Mouse (Mus musculus): ENCODE measurements around the gene Arid1b. TPM values are rescaled to one million over a fixed set of nuclear protein-coding genes. Genes with fewer than 3 reads are reported as not detected.
"Not testable (repeated sequence)": the region's sequence is repeated elsewhere in the genome, so short reads cannot be mapped to it uniquely, and the experiment has no call there.

Gene Arid1b
- total RNA-seq, 2 experiments from 2014 or later: 15.2 to 23.0 TPM

DNA sequence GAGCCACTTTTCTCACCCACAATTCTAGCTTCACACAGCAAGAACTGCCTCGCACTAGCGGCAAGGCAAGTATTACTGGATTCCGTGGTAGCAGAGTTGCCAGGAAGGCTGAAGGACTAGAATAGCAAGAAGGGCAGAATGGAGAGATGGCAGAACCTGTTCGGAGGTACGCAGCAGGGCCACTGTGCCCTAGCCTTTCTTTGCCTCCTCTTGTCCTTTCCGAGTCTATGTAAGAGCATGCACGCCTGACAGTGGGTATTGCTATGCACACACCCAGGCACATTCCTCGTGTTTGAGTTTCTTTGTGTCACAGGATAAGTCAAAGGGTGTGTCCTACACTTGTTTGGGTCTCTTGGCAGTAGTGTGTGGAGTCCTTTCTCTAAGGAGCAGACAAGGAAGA lies 88.1 kb downstream of the Arid1b start:
- no peak for ATAC-seq (ENCODE audit: poor library complexity, severe bottlenecking)

DNA sequence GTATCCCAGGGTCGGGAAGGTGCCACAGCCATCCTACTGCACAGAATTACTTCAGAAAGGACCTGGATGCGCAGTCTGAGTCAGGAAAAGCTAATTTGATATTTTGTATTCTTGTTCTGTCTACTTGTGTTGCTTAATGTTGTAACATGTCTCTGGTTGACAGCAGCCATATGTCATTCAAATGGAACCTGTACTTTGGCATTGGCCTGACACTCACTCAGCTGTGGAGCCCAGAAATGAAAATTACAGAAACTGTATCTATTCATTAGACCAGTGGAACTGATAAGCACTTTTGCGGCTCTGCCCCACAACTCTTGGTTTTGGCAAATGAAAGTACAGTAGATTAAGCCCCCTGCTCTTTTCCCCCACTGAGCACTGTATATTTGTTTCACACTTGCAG lies 89.4 kb downstream of the Arid1b start:
- ATAC-seq (ENCODE audit: poor library complexity, severe bottlenecking): no peak

DNA sequence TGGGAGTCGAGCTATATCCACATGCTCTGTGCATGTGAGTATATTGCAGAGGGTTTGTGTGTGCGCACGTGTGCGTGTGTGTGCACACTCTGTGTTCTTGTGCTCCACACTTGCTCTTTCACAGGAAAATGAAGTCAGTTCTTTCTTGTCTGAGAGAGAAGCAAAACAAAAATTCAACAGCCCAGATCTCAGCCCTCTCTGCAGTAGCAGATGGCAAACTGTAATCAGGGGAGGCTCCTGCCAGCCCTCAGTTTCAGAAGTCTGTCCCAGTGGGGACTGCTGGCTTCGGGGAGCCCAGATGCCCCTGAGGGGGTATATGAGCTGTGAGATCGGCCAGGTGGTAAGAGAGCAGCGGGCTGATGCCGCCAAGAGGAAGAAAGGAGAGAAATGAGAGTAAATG lies 90.0 kb downstream of the Arid1b start:
- no peak for ATAC-seq (ENCODE audit: poor library complexity, severe bottlenecking)

DNA sequence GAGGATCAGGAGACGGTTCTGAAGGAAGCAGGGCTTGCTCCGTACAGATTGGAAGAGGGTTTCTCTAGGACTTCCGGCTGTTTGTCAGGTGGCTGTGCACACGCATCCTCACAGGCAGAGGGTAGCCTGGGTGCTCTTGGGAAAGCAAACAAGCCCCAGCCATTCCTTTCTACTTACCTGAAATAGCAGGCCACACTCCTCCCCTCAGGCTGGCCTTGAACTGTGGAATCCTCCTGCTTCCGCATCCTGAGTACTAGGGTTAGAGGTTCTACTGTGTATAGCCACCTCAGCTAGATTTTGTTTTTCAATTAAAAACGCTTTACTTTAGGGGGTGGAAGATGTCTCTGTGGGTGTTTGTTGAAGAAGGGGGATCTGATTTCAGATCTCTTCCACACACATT lies 90.9 kb downstream of the Arid1b start:
- no peak for ATAC-seq (ENCODE audit: poor library complexity, severe bottlenecking)

DNA sequence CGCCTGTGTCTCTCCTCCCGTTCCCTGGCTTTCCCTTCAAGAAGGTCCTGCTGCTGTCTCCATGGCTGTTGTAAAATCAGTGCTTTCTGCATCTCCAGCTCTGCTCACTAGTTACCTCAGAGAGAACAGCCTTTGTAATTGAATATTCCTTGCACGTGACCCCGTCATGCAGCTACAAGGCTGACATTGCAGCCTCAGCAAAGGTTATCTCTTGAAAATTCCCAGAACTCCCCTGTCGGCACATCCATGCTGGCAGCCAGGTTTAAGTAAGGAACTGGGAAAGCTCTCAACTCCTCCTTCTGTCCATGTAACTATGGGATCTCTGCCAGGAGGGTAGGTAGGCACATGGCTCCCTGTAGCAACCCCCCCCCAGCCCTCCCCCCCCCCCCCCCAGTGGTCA lies 91.8 kb downstream of the Arid1b start:
- ATAC-seq (ENCODE audit: poor library complexity, severe bottlenecking): no peak

DNA sequence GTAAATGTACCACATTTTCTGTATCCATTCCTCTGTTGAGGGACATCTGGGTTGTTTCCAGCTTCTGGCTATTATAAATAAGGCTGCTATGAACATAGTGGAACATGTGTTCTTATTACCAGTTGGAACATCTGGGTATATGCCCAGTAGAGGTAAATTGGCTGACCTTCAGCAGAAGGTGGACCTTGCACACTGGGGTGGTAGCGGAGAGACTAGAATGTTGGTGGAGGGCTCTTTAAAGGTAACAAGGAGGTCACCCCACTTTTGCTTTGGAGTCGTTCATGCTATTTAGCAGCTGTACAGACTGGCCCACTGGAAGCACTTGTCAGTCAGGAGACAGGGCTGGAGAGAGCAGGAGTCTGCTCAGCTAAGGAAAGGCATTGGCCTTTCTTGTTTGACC lies 94.1 kb downstream of the Arid1b start:
- ATAC-seq (ENCODE audit: poor library complexity, severe bottlenecking): not testable (repeated sequence)

DNA sequence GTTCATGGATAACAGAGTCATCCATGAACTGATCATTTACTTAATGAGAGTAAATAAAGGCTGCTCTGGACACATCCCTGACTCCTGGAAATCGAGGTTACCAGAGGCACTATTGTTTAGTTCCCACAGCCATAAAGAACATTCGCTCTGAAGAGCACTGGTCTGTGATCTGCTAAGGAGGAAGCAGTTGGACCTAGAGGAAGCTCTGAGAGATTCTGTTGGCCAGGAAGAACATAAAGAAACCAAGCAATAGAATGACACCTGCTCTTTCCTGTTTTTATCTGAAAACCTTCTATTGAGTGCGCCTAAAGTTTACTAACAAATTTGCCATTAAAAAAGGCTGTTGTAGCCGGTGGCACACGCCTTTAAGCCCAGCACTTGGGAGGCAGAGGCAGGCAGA lies 94.7 kb downstream of the Arid1b start:
- peak; percentile 61 for ATAC-seq (ENCODE audit: poor library complexity, severe bottlenecking)

DNA sequence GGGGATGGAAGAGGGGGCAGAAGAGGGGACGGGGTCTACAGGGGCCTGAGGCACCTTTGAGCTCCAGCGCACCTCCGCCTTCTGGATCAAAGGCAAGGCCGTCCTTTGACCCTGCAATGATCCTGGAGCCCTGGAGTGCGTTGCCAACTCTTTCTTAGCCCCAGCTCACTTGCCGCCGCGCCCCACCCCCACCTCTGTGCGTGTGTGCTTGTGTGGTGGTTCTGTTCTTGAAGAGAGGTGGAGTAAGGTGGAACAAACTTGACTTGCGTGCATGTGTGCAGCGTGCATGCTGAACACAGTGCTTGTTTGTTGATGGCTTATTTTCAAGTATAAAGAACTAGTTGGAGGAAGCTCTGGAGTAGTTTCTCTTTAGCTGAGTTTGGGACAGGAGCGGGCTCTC lies 95.4 kb downstream of the Arid1b start:
- no peak for ATAC-seq (ENCODE audit: poor library complexity, severe bottlenecking)

DNA sequence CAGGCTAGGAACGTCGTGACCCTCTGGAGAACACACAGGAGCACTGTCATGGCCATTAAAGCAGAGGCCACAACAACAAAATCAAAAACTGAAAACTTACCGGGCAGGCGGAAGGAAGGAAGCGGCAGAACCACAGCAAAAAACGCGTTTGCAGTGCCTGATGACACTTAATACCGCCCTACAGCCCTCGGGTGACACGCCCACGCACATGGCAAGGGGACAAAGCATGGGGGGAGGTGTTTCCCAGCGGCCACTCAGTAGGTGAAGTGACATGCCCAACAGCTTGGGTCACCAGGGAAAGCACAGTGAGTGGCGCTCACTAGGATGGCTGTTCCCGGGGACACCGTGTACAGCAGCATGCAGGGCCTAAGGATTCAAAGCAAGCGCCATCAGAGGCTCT lies 97.4 kb downstream of the Arid1b start:
- ATAC-seq (ENCODE audit: poor library complexity, severe bottlenecking): peak; percentile 26

DNA sequence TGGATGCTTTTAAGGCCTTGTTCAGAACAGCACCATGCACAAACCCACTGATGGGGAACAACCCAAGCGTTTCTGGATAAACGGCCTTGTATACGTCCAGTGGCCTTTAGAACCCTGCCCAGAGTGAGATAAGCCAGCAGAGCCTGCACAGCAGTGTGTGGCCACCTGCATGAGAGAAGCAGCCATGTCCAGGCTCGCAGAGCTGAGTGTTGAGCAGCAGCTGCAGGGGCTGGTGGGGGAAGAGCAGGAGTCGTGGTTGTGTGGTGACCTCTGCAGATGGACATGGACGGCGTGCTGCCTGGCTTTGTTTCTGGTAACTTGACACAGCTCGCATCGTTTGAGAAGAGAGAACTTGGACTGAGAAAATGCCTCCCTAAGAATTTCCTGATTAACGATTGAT lies 97.8 kb downstream of the Arid1b start:
- 0 out of 2 replicates have a peak, but pooled peaks have one; percentile 2 for ATAC-seq (ENCODE audit: poor library complexity, severe bottlenecking)

DNA sequence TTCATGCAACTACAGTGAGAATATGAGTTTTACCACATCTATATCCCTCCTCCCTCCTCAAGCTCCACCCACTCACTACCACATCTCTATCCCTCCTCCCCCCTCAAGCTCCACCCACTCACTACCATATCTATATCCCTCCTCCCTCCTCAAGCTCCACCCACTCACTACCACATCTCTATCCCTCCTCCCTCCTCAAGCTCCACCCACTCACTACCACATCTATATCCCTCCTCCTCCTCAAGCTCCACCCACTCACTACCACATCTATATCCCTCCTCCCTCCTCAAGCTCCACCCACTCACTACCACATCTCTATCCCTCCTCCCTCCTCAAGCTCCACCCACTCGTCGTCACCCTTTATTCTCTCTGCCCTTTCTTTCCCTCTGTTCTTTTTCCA lies 99.2 kb downstream of the Arid1b start:
- not testable (repeated sequence) for ATAC-seq (ENCODE audit: poor library complexity, severe bottlenecking)

DNA sequence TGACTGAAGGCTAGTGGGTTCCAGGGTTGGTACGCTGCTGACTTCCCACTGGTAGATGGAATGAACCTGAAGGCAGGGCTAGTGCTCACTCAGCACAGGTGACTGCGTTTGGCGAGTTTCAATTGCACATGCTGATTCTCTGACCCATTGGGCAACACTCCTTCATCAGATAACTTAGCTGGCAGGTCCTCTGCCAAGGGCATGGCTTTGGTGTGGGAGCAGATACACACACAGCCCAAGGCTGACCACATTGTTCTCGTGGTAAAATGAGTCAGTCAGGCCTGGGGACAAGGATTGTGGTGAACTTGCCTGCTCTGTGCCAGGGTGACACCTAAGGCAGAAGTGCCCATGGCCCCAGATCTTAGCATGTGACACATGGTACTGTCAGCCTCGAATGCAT lies 100.5 kb downstream of the Arid1b start:
- peak; percentile 26 for ATAC-seq (ENCODE audit: poor library complexity, severe bottlenecking)

DNA sequence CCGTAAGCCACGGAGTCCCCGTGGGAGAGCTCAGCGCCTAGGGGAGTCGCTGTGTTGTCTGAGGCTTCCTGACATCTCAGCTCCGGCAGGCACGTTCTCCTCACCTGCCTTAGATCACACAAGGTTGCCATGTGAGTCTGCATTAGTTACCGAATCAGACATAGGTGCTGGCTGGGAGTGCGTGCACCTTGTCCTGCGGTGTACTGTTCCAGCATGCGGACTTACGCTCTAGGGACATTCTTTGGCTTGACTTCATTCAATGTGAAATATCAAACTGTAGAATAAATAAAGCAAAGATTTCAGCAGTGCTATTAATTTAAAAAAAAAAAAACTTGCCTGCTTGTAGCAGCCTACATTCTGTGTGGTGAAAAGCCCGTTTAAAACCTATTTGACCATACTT lies 101.6 kb downstream of the Arid1b start:
- ATAC-seq (ENCODE audit: poor library complexity, severe bottlenecking): no peak

DNA sequence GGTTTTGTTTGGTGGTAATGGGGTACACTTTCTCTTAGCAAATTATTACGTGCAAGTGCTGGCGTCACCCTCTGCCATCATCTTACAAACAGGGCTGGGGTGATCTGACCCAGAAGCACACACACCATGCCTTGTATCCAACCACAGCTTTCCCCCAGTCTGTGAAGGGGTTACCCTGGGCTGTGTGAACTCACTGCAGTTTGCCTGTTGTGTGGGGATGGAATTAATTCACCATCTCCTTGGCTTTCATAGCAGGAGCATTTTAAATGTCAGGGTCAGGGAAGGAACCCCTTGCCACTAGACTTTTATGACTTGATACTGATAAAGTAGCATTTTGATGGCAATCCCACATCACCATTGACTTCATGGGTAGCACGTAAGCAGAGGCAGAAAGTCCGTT lies 102.9 kb downstream of the Arid1b start:
- no peak for ATAC-seq (ENCODE audit: poor library complexity, severe bottlenecking)

DNA sequence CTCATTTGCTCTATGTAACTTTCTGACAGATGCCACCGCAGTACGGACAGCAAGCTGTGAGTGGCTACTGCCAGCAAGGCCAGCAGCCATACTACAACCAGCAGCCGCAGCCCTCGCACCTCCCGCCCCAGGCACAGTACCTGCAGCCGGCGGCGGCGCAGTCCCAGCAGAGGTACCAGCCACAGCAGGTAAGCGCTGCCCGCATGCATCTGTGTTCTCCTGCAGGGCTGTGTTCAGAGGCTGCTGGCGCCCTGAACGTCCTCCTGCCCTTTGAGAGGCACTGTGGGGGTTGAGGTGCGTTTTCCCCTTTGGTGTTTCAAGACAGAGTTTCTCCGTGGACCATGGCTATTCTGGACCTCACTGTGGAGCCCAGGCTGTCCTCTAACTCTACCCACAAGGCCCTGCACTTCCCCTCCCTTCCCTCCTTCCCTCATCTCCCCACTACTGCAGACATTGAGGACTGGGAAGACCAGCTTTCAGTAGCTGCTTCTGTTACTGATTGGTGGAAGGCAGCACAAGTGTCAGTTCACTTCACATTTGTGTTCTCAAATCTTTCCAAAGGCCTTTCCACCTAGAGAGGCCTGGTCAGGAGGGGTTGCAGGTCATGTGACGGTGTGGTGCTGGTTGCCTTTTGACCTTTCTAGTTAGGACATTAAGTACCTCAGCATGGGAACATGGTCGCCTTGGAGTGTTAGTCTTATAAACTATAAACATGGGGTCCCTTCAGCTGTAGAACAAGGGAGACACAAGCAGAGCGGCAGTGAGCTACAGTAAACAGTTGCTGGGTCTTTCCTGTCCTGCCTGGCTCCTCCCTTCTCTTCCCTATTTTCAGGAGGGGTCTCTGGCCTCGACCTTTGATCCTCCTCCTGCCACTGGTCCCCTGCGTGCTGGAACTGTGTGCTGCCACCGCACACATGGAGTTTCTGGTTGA lies 103.7 kb downstream of the Arid1b start:
- peak; percentile 38; the same call in 1 of the 2 replicates for ATAC-seq (ENCODE audit: poor library complexity, severe bottlenecking)

DNA sequence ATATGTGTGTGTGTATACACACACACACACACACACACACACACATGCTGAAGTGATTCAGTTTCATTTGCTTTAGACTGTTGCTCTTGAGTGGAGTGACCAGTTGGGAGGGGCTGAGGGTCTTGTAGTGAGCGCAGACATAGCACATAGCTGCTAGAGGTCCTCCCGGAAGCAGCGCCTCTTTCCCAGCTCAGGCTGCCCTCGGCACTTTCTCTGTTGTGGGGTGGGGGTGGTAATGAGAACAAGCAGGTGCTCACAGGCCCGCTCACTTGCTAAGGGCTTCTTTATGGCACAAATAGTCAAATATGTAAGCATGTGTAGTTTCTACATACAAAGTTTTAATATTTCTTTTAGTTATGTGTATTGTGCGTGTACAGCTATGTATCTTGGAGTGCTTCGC lies 104.6 kb downstream of the Arid1b start:
- ATAC-seq (ENCODE audit: poor library complexity, severe bottlenecking): no peak

DNA sequence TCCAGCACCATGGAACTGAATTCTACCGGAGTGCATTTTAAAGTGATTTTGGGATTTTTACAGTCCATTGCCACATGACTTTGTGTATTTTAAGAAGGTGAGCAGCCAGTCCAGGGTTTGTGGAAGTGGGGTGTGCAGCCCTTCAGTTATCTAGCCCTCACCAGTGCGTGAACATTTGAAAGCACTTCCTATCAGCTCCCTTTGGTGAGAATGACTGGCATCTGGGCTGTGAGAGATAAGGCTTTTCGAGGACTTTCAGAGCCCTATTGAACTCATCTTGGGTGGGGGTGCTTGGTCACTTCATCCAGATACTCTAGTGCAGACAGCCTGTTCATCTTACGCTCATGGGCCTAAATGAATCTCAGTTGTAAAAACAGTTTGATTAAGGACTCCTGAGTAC lies 105.1 kb downstream of the Arid1b start:
- ATAC-seq (ENCODE audit: poor library complexity, severe bottlenecking): peak; percentile 39

DNA sequence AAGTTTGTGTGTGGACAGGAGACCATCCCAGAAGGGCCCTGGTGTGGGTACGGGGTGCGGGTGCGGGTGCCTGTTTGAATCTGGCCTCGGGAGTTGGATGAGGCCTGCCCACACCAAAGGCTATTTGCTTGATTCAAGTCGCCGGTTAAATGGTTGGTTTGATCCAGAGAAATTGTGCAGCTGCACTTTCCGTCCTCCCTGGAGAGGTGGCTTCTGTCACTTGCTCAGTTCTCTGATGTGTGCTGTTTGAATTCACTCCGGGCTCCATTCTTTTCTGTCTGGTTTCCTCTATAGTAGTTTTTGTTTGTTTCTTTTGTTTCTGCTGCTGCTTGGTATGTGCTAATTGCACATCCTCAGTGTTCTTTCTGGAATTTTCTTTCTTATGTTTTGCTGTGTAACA lies 107.0 kb downstream of the Arid1b start:
- no peak for ATAC-seq (ENCODE audit: poor library complexity, severe bottlenecking)

DNA sequence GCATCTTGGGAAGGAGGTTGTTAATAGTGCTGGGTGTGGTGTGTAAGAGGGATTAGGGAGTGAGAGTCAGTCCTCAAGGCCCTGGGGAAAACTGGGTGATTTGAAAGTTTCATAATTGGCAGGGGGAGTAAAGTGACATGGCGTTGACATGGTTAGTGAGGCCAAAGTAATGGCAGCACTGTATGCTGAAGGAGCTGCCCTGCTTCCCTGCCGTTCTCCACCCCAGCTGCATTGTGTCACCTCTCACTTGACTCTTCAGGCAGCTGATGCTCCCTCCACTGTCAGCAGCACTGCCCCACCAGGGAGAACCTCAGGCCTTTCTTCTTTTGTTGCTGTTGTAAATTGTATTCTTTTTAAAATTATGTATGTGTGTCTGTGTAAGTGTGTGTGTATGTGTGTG lies 107.8 kb downstream of the Arid1b start:
- ATAC-seq (ENCODE audit: poor library complexity, severe bottlenecking): no peak

DNA sequence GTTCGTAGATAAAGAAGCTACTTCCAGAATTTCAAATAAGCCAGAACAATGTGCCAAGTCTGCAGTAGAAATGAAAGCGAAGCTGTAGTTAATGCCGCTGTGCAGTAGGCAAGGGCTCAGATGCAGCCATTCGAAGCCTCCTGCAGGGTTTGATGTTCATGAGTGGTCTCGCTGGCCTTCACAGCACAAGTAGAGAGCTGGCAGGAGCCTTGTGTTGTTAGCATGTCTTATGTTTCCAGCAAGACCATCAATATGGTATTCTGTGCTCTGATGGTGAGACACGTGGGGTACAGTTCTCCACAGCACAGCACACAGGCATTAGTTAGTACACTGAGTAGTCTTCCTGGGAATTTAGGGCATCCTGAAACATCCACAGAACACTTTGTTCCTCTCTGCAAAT lies 111.6 kb downstream of the Arid1b start:
- ATAC-seq (ENCODE audit: poor library complexity, severe bottlenecking): no peak

DNA sequence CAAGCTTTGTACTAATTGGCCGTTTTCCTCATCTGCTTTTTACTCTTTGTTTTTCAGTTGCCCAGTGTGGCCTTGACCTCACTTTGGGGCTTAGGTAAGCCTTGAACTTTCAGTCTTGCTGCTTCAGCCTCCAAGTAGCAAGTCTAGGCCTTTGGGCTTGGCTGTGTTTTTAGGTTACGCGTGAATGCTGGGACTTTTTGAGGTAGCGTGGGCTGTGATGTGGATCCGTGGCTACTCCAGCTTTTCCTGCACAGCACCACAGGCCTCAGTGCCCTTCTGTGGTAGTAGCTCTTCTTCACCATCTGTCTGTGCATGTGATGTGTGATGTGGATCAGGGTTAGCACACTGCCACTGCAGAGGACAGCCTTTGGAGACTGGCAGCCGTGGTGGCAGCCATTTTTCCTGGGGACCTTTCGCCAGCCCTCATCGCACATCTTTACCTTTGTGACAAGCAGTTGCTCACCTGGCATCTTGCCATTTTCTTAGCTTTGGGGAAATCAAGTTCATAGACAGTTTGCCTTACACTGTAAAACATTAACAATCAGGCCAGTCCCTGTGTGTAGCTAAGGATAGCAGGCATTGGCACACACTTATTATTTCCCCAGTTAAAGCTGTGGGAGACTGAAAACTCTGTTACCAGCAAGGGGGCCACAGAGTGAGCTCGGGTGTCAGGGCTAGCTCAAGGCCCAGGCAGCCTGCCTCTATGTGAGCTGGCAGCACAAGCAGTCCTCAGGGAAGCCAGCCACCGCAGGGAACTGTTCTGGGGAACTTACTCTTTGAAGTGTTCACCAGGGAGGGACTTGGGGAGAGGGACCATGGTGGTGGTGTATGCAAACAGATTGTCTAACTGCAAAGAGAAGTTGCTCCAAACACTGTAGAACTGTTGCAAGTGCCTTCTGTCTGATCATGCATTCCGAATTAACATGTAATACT lies 112.4 kb downstream of the Arid1b start:
- ATAC-seq (ENCODE audit: poor library complexity, severe bottlenecking): no peak

DNA sequence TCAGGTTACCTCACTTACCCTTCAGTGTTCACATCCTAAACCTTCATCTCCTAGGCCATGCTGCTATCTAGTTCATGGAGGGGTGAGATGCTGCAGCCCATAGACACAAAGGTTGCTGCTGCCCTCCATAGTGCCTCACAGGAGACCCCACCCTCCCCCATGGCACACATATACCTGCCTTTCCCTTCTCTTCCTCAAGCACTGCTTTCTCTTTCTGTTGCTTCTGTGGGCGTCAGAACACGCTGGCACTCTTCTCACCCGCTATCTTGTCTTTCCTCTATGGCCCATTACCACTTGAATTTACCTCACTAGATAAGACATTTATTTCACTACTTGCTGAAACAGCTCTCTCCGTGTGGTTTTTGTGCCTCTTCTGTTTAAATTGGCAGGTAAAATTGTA lies 113.4 kb downstream of the Arid1b start:
- no peak for ATAC-seq (ENCODE audit: poor library complexity, severe bottlenecking)
